10 mouse cellular contexts compared by ENCODE assay signal in genomic region chr3:107594662-107595263, GRCm38 (mm10). TPM values are rescaled to one million over a fixed set of nuclear protein-coding genes. Genes with fewer than 3 reads are reported as not detected.
DNase-seq lines count a peak whose midpoint lies in the region; ATAC-seq lines count a peak whose summit lies in the region.
"Had no signal": no experiment of that assay in that cellular context is flagged by ENCODE, and none has a peak within 500 bp of the region (broad histone marks: within the 10 kb centered on the region; RNA-seq: fewer than 3 reads in every experiment).

Gene Alx3, plus strand, starts transcription at chr3:107595031.

- no peaks in the 10 kb centered on the region for H3K9me3 ChIP-seq in kidney, embryonic 16.5 days (ENCODE audit: low read length)
- H3K9me3 ChIP-seq in embryonic facial prominence, embryonic 13.5 days = no peaks in the 10 kb centered on the region
- no peaks in the 10 kb centered on the region for H3K9me3 ChIP-seq in intestine, embryonic 15.5 days

- H3K27me3 ChIP-seq in kidney, embryonic 16.5 days (ENCODE audit: insufficient read depth, low read length) = peaks cover 88% of the 10 kb centered on the region
- peaks cover 84% of the 10 kb centered on the region for H3K27me3 ChIP-seq in embryonic facial prominence, embryonic 13.5 days
- peaks cover 87% of the 10 kb centered on the region for H3K27me3 ChIP-seq in intestine, embryonic 15.5 days (replicated peaks)

- WGBS in kidney, embryonic 16.5 days = under 1% methylated on average over 25 of the region's 46 CpGs
- WGBS in embryonic facial prominence, embryonic 13.5 days = under 1% methylated on average over 34 of the region's 46 CpGs
- 2% methylated on average over 30 of the region's 46 CpGs for WGBS in intestine, embryonic 15.5 days

- H3K4me2 ChIP-seq in kidney, embryonic 16.5 days (replicated peaks; ENCODE audit: low read depth, low read length) = peak within 1 kb of the TSS; percentile 63
- peak within 1 kb of the TSS; percentile 73 for H3K4me2 ChIP-seq in embryonic facial prominence, embryonic 13.5 days
- H3K4me2 ChIP-seq in intestine, embryonic 15.5 days (replicated peaks) = peak within 1 kb of the TSS; percentile 64

- no peak for DNase-seq in kidney, adult 11 months
- DNase-seq in neural tube, embryonic 10.5 days (ENCODE audit: extremely low spot score, low spot score) = peak; percentile 50
- DNase-seq in right cerebral cortex, adult 18-20 months = no peak
- DNase-seq in adipocyte (ENCODE audit: low spot score) = no peak
- DNase-seq: cerebellum, adult 9-11 months had no signal

- no peak within 1 kb of the TSS for H3K27ac ChIP-seq in kidney, embryonic 16.5 days (ENCODE audit: low read length)
- peak within 1 kb of the TSS; percentile 92 for H3K27ac ChIP-seq in embryonic facial prominence, embryonic 13.5 days
- H3K27ac ChIP-seq in intestine, embryonic 15.5 days = no peak within 1 kb of the TSS

- ATAC-seq in kidney, embryonic 16.5 days (ENCODE audit: low FRiP score, low TSS enrichment) = peak; percentile 43
- ATAC-seq in embryonic facial prominence, embryonic 13.5 days (ENCODE audit: insufficient number of reproducible peaks, insufficient read depth, low FRiP score, low TSS enrichment, low read depth) = peak; percentile 72; the same call in 1 of the 2 replicates
- peak; percentile 55 for ATAC-seq in intestine, embryonic 15.5 days
- no peak for ATAC-seq in granulocyte monocyte progenitor cell, adult 5-6 weeks (replicated peaks; ENCODE audit: poor library complexity, severe bottlenecking)

- H3K9ac ChIP-seq in kidney, embryonic 16.5 days (replicated peaks; ENCODE audit: low read length) = peak within 1 kb of the TSS; percentile 59
- peak within 1 kb of the TSS; percentile 91 for H3K9ac ChIP-seq in embryonic facial prominence, embryonic 13.5 days
- no peak within 1 kb of the TSS; the same call in 1 of the 2 replicates for H3K9ac ChIP-seq in intestine, embryonic 15.5 days

- H3K4me3 ChIP-seq in kidney, embryonic 16.5 days (ENCODE audit: low read length) = peak within 1 kb of the TSS; percentile 45
- peak within 1 kb of the TSS; percentile 65 for H3K4me3 ChIP-seq in embryonic facial prominence, embryonic 13.5 days
- H3K4me3 ChIP-seq in intestine, embryonic 15.5 days (replicated peaks) = peak within 1 kb of the TSS; percentile 31

- H3K4me1 ChIP-seq in kidney, embryonic 16.5 days (ENCODE audit: insufficient read depth, low read length) = peaks cover 10% of the 10 kb centered on the region
- peaks cover 50% of the 10 kb centered on the region for H3K4me1 ChIP-seq in embryonic facial prominence, embryonic 13.5 days
- H3K4me1 ChIP-seq in intestine, embryonic 15.5 days (replicated peaks) = peaks cover 20% of the 10 kb centered on the region

- H3K36me3 ChIP-seq in kidney, embryonic 16.5 days (ENCODE audit: insufficient read depth, low read length) = no peaks in the 10 kb centered on the region
- H3K36me3 ChIP-seq in embryonic facial prominence, embryonic 13.5 days = no peaks in the 10 kb centered on the region
- H3K36me3 ChIP-seq in intestine, embryonic 15.5 days = no peaks in the 10 kb centered on the region

RNA-seq across cellular contexts. Expression of gene Alx3, which starts in this region (rescaled TPM):
- polyA plus RNA-seq in kidney, embryonic 16.5 days (2015; fragmentation: Nextera tagmentation; extraction: Ambion mirVana) = 0.09 TPM in 1 of 2 replicates, not detected in the other
- 31.5 and 50.5 TPM in 2 replicates for polyA plus RNA-seq in embryonic facial prominence, embryonic 13.5 days (2015; fragmentation: Nextera tagmentation; extraction: Ambion mirVana)
- 0.13 TPM in 1 of 2 replicates, not detected in the other for polyA plus RNA-seq in intestine, embryonic 15.5 days (2015; fragmentation: Nextera tagmentation; extraction: Ambion mirVana)
- not detected in 2 replicates for total RNA-seq in granulocyte monocyte progenitor cell, adult 5-6 weeks (2014; fragmentation: Nextera tagmentation)
- not detected in 2 replicates for total RNA-seq in granulocyte monocyte progenitor cell, adult 5-6 weeks (2017)
- total RNA-seq: MEL had no signal

Comparison
In these comparisons a context has a peak if more than half of its experiments do, and no peak if none do; other contexts are left out.
1. RNA of gene Alx3 (polyA plus RNA-seq): 31.5 to 50.5 TPM in embryonic facial prominence, embryonic 13.5 days; 0.13 TPM in intestine, embryonic 15.5 days and 0.09 TPM in kidney, embryonic 16.5 days; every median in the first group is over 10 times any median in the second.
2. Peak in ATAC-seq, H3K4me3 ChIP-seq, H3K9ac ChIP-seq and H3K4me2 ChIP-seq in kidney, embryonic 16.5 days; RNA of the gene not detected or under 1 TPM.
3. Peak in ATAC-seq, H3K4me3 ChIP-seq and H3K4me2 ChIP-seq in intestine, embryonic 15.5 days; RNA of the gene not detected or under 1 TPM.
4. Peak in every context shown above with its lines, with median percentiles within 50 percentile points of each other: H3K4me2 ChIP-seq and H3K4me3 ChIP-seq.